Mouse (Mus musculus) lung, postnatal 0 days (tissue): ENCODE data around the gene Frg2f1.

Source experiments
- CTCF ChIP-seq: IDR thresholded peaks from 2 replicates; pipeline ENCODE4 v1.5.1; 2016; ENCODE audit warnings: antibody characterized with exemption, mild to moderate bottlenecking
- EP300 ChIP-seq: IDR thresholded peaks from 2 replicates; pipeline ENCODE4 v1.6.1; 2016; ENCODE audit warnings: antibody characterized with exemption, mild to moderate bottlenecking, control low read depth

- TF ChIP-seq EP300 = no peak
- no peak for TF ChIP-seq CTCF
Measured at GRCm38 (mm10) chr4:119498319-119498848, 40.9 kb downstream of the Frg2f1 start.
